Mouse (Mus musculus) liver (tissue): ENCODE results near the gene Tmem131l.
"Not testable (repeated sequence)": the region's sequence is repeated elsewhere in the genome, so short reads cannot be mapped to it uniquely, and the experiment has no call there.

ENCODE experiments used
- DNase-seq: peaks from one replicate; pipeline ENCODE4 v3.0.0-alpha.2; 2020; ENCODE audit warnings: mixed read lengths

The Tmem131l gene

DNA sequence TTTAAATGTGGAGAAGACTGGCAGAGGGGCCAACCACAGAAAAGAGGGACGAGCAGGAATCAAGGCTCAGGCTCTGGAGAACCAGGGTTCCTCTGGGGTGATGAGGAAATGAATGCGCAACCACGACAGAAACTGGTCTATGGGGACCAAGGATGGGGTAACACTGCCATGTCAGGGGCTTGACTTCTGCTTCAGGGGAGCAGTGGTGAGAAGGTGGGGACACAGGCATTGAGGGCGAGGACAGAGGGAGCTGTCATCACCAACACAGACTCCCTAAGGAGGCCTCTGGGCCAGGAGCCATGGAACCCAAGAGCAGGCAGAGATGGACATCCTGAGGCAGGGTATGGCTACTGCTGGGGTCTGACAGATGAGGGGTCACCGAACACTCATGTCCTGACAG lies 137.0 kb downstream of the Tmem131l start:
- DNase-seq, result no peak

GRCm38 (mm10) chr3:83902459-83902858 lies 137.5 kb downstream of the Tmem131l start:
- no peak for DNase-seq

DNA sequence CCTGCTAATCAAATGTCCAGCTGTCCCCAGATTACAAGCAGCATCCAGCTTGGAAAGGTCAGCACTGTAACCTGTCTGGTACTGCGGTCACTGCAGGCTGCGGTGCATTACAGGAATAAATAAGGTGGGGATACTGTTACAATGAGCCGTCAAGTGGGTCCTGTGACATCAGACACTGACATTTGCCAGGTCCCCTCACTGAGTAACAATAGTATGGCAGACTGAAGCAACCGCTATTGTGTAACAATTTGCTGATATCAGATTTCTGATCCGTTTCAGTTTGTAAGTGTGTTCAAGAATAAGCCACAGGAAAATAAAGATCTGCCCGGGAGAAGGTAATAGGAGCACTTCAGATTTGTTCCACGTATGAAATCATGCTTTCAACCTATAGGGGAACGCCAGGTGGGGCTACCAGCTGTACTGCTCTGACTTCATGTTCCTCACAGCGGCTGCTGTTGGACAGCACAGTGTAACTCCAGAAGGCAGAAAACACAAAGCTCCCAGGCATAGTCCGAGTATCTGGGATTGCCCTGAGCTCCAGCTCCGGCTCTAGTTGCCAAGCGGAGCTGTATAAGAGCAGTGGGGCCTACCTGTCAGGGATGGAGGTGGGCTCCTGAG lies 139.1 kb downstream of the Tmem131l start:
- DNase-seq, result no peak

DNA sequence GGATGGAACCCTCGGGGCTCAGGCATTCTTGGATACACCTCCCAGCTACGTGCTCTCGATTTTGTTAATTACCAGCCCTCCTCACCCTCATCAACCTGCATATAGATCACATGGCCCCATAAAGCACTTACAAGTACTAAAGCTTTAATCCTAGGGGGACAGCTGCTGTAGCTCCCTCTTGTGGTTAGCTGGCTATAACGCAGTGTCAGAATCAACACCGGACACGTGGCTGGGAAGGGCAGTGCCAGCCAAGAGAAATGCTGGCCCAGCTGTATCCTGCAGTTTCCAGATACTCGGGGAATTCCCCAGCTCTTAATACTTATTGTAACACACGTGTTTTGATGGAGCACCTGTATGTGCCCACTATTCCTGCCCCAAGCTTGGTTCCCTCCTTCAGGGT lies 140.4 kb downstream of the Tmem131l start:
- DNase-seq, result peak; percentile 33

DNA sequence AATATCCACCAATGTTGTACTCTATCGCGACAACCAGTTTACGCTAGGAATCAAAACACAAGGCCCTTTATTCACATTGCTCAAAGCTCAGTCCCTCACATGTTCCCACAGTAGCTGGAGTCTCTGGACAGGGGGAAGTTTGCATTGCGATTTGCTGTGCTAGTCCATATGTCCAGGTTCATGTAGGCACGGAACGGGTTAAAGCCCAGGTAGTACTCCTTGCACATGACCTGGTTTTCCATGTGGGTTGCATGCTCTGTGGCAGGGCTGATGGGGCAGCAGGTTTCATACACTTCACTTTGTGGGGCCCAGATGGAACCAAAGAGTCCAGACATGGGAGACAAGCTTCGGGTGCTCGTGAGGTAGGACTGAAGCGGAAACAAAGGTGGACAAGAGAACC lies 141.7 kb downstream of the Tmem131l start:
- no peak for DNase-seq

GRCm38 (mm10) chr3:83895811-83896210 lies 144.2 kb downstream of the Tmem131l start:
- DNase-seq, result no peak

DNA sequence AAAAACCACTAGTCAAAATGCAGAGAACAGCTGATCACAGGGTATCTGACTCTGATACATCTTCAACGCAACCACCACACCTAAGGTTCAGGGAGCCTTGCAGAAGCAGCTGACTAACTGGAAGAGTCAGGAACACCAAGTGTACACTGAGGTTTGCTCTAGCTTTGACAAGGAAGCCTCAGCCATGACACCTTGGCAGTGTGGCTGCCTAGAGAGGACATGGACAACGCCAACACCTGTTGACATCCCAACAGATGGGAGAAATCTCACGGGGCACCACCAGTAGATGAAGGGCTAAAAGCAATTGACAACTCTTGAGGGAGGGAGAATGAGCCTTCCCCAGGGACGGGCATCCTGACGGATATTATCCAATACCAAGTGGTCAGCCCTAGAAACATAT lies 144.9 kb downstream of the Tmem131l start:
- DNase-seq, result no peak

- DNase-seq, result no peak
These were observed 154.8 kb downstream of the Tmem131l start for GRCm38 (mm10) chr3:83885163-83885562.

DNA sequence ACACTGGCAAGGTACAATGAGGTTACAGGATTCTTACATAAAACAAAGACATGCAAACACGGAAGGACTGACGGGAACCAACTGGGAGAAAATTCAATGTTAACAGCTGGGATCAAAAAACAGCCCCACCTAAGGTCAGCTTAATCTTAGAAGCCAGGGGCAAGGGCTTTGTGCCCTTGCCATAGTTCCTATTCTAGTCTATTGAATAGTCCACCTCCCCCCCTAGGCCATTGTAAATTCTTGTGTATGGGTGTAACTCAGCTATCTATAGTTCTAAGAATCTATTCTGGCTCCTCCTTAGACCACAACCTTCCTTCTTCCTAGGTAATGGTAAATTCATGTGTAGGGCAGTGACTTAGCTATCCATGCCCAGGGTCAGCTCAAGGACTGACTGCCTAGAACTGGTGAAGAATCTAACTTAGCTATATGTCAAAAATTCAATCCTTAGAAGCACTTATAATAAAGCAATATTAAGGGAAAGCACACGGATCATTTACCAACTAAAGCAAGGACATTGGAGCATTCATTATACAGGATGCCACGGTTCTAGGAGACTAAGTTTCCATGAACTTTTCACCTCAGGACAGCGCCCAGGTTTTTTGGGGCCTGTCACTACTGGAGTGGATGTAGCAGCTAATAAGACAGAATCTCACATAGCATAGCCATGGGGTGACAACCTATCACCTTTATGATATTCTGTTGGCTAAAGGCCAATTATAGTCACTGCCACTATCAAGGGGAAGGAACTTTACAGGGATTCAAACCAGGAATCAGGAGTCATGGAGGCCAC lies 160.5 kb downstream of the Tmem131l start:
- not testable (repeated sequence) for DNase-seq

DNA sequence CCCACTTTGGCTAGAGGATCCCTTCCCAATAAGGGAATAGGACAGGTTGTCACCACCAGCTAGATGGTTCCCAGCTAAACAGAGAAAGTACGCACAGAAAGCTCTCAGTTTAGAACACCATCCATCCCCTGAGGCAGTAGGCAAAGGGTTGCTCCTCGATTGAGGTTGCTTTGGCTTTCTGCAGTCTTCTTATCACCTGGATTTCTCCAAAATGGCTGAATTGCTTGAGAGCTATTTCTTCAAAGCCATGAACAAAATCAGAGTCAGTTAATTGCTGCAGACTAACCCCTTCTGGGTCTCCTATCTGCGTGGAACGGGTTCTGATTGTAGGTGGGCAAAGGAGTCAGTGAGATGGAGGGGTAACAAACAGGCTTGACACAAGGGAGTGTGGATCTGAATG lies 161.2 kb downstream of the Tmem131l start:
- no peak for DNase-seq

- no peak for DNase-seq
These were observed 163.7 kb downstream of the Tmem131l start for GRCm38 (mm10) chr3:83876299-83876698.

DNA sequence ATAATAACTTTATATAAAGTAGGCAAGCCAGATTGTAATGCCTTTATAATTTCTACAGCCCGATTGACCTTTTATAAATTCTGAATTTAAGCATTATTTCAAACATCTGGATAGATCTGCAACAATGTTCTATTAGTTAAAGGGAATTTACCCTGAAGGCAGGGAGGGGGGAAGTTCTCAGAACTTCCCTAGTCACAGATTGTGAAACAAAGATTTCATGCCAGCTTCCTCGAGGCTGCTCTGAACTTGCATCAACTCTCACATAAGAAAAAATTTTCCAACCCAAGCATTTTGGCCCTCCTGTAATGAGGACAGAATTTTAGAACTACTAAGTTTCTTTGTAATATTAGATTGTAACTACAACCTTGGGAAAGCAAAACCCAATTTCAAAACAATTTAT lies 164.9 kb downstream of the Tmem131l start:
- not testable (repeated sequence) for DNase-seq

- not testable (repeated sequence) for DNase-seq
These were observed 167.1 kb downstream of the Tmem131l start for GRCm38 (mm10) chr3:83872853-83873252.

- not testable (repeated sequence) for DNase-seq
These were observed 168.0 kb downstream of the Tmem131l start for GRCm38 (mm10) chr3:83871962-83872361.

GRCm38 (mm10) chr3:83871559-83871958 lies 168.4 kb downstream of the Tmem131l start:
- not testable (repeated sequence) for DNase-seq

DNA sequence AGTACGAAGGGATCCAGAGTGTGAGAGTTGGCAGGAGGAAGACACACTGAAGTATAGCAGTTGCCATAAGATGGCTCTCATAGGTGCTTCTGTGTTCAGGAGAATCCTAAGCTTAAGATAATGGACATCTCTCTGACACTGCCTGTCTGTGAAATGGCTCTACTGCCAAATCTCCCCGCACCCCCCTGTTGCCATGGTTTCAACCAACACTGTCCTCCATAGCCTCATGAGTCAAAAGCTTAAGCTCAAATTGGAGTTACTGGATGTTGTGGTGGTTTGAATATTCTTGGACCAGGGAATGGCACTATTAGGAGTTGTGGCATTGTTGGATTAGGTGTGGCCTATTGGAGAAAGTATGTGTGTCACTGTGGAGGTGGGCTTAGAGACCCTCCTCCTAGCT lies 170.2 kb downstream of the Tmem131l start:
- DNase-seq, result no peak

- not testable (repeated sequence) for DNase-seq
These were observed 172.9 kb downstream of the Tmem131l start for GRCm38 (mm10) chr3:83867026-83867425.

DNA sequence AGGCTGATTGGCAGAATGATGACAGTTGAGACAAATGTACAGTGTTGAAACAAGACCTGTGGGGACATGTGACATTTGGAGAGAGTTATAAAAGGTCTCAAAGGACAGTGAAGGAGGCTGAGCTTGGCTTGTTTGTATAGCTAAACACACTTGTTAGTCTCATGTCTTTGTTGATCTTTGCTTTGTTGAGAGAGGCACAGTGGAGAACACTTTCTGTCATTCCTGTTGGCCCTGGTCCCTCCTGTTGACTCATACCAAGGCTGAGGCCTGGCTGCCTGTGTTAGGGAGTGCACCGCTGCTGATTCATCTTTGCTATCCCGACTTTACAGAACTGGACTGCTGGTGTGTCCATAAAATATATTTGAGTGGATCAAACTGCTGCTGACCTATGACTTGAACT lies 174.8 kb downstream of the Tmem131l start:
- no peak for DNase-seq

DNA sequence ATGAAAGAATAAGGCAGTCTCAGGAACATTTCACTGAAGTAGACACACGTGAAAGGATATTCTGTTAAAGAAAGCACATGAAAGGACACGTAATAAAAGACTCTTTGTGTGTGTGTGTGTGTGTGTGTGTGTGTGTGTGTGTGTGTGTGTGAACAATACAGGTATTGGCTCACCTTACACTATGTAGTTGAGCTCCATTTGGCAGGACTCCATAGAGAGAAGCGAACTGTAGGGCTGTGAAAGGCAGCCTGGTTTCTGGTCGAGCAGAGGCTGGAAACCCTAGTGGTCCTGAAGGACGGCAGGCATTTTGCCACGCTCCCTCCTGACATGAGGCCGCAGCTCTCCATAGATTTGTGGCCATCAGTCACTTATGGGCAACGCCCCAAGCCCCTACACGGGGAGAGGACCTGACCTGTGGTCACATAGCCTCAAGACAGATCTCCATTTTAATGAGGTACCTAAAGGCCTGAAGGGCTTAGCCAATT lies 175.9 kb downstream of the Tmem131l start:
- DNase-seq, result no peak

GRCm38 (mm10) chr3:83862956-83863355 lies 177.0 kb downstream of the Tmem131l start:
- peak; percentile 43 for DNase-seq

- DNase-seq, result no peak
These were observed 180.4 kb downstream of the Tmem131l start for GRCm38 (mm10) chr3:83859595-83859994.

DNA sequence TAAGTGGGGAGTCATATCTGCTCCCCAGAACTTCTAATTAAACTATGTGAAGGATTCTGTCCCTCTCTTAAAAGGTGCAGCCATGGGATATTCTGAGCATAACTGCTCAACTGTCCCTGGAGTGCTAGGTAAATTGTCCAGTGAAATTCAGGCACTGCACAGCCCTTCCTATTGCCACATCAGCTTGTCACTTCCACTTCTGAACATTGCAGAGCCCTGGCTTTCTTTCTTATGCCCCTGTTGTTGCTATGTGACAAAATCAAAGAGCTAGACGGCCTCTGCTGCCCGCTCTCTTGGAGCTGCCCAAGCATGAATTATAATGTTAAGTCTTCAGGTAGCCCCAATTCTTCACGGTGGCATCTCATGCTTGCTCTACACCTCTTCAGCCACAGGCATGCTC lies 180.9 kb downstream of the Tmem131l start:
- no peak for DNase-seq

DNA sequence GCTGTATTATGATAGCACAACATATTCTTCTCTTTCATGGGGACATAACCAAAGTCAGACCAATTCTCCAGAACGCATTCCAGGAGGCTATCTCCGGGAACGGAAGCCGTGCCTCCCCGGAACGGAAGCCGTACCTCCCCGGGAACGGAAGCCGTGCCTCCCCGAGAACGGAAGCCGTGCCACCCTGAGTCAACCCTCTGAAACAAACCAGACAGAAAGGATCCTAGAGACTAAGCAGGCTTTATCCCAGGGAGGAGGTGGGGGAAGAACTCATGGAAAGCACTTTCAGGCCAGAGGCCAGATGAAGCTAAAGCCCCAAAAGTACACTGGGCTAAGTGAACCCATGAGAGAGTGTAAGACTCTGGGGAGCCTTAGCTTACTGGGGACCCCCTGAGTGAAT lies 182.4 kb downstream of the Tmem131l start:
- DNase-seq, result no peak

DNA sequence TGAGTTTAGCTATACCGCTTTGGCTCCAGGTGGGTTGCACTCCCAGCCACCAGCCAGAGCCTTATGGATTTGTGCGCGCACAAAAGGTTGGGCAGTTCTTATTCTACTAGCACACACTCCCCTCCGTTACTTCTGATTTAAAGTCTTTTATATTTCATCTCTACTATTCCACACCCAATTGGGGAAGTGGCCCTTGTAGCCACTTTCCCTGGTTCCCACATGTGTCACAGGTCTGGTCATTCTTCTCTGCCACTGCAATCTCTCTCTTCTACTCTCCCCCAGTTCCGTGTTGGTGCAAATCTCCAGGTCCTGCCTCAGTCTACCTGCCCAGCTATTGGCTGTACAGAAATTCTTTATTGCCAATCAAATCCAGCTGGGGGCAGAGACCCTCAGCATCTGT lies 184.3 kb downstream of the Tmem131l start:
- DNase-seq, result no peak
